Mouse (Mus musculus) thymus, adult 2 months (tissue): Measurements from ENCODE around the gene Sema6d.

ENCODE experiments used
- CTCF ChIP-seq: fragments of 200-500 bp; IDR thresholded peaks from 2 replicates; pipeline ENCODE4 v1.5.1; 2012; ENCODE audit warnings: mild to moderate bottlenecking, control low read depth, low read length, moderate library complexity, borderline replicate concordance; ENCODE audit not compliant: control insufficient read depth, poor library complexity, insufficient read depth; ENCODE audit errors: extremely low read depth
- POLR2A ChIP-seq: fragments of 200-500 bp; IDR thresholded peaks from 2 replicates; pipeline ENCODE4 v1.6.1; 2012; ENCODE audit warnings: mild to moderate bottlenecking, low read length, control low read depth, moderate library complexity; ENCODE audit not compliant: control insufficient read depth, poor library complexity, insufficient read depth; ENCODE audit errors: extremely low read depth

- no peak for TF ChIP-seq CTCF
- no peak for TF ChIP-seq POLR2A
These were observed 9.9 kb downstream of the Sema6d start for GRCm38 (mm10) chr2:124099697-124100096.
